Mouse (Mus musculus) bone marrow, adult 2 months (tissue): ENCODE measurements around the gene 1700010I14Rik.

Experiments used
- CTCF ChIP-seq: fragments of 200-500 bp; IDR thresholded peaks from 2 replicates; pipeline ENCODE4 v1.5.1; 2011; ENCODE audit warnings: low read length, control low read depth; ENCODE audit not compliant: control insufficient read depth, insufficient read depth
- POLR2A ChIP-seq: fragments of 200-500 bp; IDR thresholded peaks from 2 replicates; pipeline ENCODE4 v1.6.1; 2011; ENCODE audit warnings: low read depth, mild to moderate bottlenecking, control low read depth, low read length, borderline replicate concordance; ENCODE audit not compliant: control insufficient read depth

DNA sequence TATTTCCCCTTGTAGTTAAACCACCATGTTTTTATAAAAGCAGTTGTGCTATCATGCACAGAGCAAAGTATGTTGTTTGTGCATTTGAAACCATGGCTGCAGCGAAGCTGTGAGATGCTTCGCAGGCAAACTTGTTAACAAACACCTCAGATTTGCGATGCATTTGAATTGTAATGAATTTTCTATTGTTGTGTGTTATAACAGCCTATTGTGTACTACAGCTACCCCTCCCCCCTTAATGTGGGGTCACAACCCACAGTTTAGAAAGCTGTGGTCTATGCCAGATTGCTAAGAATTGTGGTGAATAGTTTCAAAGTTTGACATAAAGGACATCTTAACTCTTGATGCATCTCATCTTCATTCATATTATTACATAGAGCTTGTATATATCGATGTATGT is 27.7 kb upstream of the 1700010I14Rik start:
- TF ChIP-seq CTCF (no peak), POLR2A (no peak)
